Mouse (Mus musculus): ENCODE results near the gene Kcnab1.
"Not testable (repeated sequence)": the region's sequence is repeated elsewhere in the genome, so short reads cannot be mapped to it uniquely, and the experiment has no call there.

The Kcnab1 gene

GRCm38 (mm10) chr3:65372552-65372951 lies 263.4 kb downstream of the Kcnab1 start:
- no peak for DNase-seq

DNA sequence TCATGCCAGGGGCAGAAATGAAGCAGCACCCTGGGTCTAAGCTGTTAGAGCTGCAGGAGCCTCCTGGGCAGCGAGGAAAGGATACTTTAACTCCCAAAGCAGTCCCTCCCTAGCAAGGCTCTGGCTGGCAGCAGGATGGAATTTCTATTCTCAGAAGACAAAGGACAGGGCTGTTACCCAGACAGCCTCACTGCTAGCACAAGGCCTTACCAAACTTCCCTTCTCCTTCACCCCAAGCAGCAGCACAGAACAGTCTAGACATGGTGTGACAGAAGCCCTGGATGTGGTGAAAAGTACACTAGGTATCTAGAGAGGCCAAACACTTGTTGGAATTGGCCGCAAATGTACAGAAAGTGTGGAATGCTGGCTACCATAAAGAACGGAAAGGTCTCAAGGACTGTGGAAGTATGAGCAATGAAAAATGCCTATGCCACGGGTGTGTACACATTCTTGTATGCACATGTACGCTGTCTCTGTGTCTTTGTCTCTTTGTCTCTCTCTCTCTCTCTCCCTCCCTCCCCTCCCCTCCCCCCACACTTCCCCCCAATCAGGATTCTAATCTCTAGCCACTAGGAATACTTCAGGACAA lies 264.5 kb downstream of the Kcnab1 start:
- DNase-seq = no peak

DNA sequence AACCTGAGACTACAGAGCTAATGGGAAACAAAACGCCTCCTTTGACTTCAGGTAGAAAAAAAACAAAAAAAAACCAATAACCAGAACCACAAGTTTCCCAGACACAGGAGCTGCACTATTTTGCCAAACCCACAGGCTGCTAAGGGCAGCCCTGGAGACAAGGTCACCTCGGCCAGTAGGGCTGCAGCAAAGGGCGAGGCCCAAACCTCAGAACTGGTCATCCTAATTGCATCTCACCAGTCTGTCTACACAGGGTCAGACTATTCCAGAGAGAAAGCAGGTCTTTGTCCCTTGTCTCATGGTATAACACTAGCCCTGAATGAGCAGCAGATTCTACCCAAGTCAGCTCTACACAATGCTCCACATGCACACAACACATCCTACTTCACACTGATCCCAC lies 265.5 kb downstream of the Kcnab1 start:
- no peak for DNase-seq

DNA sequence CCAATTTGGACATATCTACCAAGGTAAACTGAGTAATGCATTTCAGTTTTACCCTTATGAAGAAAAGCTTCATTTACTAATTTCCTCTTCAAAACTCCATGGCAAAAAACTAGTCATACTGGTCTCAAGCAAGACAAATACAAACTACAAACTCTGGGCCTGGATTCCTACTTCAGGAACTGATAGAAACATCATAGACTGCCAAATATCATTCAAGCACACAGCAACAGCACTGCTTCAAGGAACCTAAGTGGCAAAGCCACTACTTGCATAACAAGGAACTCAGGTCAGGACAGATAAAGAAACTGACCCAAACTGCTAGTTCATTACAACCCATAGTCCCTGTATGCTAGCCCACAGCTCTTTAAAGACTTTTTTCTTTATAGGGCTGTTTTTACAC lies 269.5 kb downstream of the Kcnab1 start:
- no peak for DNase-seq

DNA sequence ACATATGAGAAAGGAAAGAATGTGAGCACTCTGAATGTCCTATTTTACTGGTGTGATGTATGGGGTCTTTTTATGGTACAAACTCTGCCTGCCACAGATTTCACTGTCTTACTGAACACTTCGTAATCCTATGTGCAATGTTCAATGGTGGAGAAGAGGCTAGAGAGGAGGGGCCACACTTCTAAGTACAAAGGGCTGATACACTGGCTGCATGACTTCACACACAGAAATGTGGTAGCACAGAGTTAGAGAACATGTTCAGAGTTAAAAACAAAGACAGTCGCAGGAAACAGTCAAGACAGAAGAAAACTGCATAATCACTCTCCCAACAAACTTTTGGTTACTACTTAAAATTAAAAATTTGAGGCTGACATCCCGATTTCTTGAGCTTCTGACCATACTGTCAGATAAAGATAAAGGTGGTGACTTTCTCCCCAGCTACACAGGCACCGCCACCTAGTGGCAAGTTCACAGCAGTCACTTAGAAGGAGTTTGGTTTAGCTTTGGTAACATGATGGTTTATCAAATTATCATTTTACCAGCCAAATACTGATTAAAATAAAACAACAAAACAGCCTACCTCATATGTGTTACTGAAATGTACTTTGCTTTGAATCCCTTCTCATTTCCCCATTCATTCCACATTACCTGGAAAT lies 270.8 kb downstream of the Kcnab1 start:
- DNase-seq = peak; percentile 48 to 58

DNA sequence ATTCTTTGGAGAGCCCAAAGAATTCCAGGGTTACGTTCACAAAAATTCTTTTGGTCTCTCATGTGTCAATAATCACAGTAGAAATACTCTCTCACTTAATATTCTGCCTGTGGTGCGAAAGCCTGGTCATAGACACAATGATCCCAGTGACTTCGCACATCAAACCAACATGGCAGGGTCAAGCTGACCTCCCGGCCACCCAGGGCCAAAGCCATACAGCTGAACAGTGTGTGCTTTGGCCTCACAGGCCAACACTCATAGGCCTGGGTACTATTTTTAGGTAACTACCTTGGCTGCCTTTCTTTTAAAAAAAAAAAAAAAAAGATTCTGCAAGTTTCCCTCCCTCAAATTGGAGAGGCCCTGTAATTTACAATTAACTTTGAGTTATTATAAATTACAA lies 271.9 kb downstream of the Kcnab1 start:
- DNase-seq = no peak

- no peak for DNase-seq
These were observed 275.2 kb downstream of the Kcnab1 start for GRCm38 (mm10) chr3:65384431-65384830.

DNA sequence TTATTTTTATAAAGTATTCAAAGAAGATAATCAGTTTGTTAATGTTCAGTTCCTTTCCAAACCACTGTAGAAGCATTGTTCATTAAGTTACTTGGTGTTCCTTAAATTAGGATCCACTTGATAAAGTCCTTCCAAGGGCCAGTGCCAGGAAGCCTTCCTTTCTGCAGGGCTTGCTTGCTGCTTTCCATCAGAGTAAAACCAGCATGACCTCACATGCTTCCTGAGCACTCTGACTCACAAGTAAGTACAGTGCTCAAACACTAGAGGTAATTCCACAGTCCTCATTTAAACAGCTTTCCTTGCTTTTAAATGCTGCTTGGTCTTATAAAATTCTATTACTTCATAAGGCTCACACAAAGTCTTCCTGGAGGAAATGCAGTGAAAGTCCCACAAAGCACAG lies 276.6 kb downstream of the Kcnab1 start:
- DNase-seq = no peak

DNA sequence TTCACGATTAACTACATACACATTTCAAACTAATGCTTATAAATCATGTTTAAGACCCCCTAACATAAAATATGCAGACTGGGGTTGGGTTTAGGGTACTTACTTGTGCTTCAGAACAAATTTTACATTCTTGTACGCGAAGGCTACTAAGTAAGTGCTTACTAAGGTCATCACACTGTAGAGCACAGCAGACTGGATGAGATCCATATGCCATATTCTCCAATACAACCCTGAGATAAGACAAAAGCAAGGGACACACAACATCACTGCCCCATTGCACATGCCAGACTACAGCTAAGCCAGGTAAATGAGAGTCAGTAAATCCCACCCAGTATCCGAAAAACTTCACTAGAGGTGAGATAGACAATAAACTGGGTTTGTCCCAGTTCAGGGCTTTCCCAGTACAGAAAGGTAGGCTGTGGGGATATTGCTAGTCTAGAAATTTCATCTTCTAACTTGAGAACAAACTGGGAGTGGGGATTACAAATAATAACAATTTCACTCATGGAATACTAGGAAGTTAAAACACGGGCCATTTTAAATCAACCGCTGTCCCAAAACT lies 282.1 kb downstream of the Kcnab1 start:
- DNase-seq = no peak

DNA sequence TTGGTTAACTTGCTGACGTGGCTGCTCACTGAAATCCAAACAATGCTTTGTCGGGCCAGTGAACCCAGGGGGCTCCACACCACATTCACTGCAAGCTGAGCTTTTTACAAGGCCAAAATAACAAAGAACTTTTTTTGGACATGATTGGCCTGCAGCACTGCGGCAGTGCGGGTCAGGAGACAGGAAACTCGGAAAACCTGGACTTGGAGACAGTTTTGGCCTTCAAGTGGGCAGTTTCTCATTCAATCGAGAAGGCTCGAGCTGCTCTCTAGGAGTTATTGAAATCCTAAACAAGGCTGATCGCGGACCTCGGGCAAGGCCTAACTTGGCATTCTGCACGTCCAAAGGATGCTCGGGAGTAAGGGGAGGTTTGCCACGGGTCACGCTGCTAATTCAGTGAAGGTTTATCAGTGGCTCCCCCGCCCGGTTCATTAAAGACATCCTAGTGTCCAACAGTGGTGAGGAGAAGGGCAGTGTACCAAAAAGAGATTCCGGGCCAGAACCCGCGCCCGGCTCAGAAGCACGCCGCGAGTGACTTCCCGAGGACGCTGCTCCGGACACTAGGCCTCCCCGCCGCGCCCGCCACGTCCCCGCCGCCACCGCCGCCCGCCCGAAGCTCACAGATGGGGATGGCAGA lies 282.7 kb downstream of the Kcnab1 start:
- no peak for DNase-seq

DNA sequence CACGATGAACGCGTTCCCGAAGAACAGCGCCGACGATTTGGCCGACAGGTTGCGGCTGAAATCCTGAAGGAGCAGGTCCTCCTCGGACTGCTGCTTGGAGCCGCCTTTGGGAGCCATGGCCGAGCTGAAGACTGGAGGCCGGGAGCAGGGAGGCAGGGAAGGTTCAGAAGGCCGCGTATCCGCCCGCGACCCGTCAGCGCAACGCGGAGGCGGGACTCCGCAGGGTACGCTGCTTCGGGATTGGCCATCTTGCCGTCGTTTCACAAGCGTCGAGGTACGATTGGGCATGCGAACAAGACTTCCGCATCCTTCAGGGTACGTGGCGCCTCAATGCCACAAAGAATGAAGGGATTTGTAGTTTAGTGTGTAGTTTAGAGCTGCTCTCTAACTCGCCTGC lies 283.2 kb downstream of the Kcnab1 start, which contains the start of gene Ssr3:
Gene Ssr3, minus strand, starts transcription at position 203 of the 397 bp plus-strand sequence.
- peak; percentile 95 to 98 for DNase-seq

DNA sequence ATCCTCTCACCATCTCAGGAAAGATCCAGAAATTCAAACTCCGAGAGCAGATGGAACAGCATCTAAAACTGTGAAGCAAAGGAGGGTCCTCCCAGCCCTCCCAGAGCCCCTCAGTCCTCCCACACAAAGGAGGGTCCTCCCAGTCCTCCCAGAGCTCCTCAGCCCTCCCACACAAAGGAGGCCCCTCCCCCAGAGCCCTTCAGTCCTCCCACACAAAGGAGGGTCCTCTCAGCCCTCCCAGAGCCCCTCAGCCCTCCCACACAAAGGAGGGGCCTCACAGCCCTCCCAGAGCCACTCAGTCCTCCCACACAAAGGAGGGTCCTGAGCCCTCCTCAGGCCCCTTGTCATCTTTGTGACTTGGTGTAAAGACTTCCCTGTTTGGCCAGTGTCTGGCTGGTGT lies 285.9 kb downstream of the Kcnab1 start:
- not testable (repeated sequence) for DNase-seq

GRCm38 (mm10) chr3:65396835-65397504 lies 287.8 kb downstream of the Kcnab1 start:
- no peak for DNase-seq

GRCm38 (mm10) chr3:65397566-65397965 lies 288.4 kb downstream of the Kcnab1 start:
- no peak for DNase-seq

GRCm38 (mm10) chr3:65405781-65406180 lies 296.6 kb downstream of the Kcnab1 start:
- DNase-seq = no peak

- DNase-seq = no peak
These were observed 298.7 kb downstream of the Kcnab1 start for GRCm38 (mm10) chr3:65407891-65408290.

DNA sequence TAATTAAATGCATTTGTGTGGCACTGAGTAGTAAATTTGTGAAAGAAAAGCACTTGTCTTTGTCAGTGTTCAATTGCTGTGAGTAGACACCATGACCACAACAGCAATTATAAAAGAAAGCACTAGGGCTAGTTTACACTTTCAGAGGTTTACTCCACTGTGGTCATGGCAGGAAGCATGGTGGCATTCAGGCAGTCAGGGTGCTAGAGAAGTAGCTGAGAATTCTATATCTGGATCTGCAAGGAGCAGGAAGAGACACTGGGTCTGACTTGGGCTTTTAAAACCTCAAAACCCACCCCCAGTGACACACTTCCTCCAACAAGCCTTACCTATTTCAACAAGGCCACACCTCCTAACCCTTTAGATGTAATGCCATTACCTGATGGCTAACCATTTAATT lies 307.4 kb downstream of the Kcnab1 start:
- DNase-seq = no peak

- no peak for DNase-seq
These were observed 308.9 kb downstream of the Kcnab1 start for GRCm38 (mm10) chr3:65417913-65418594.

- DNase-seq = no peak
These were observed 310.5 kb downstream of the Kcnab1 start for GRCm38 (mm10) chr3:65419706-65420105.

All from cerebellum, adult 18-20 months (tissue).